Comparison of ENCODE assay signal across 18 mouse cellular contexts in genomic region chr8:101790785-101791184, GRCm38 (mm10).
DNase-seq lines count a peak whose midpoint lies in the region; ATAC-seq and TF ChIP-seq lines count a peak whose summit lies in the region.
"Had no signal": no experiment of that assay in that cellular context is flagged by ENCODE, and none has a peak within 500 bp of the region (broad histone marks: within the 10 kb centered on the region; RNA-seq: fewer than 3 reads in every experiment).

No protein-coding gene starts in this region.

- no peak for ATAC-seq in heart, embryonic 12.5 days (ENCODE audit: insufficient number of reproducible peaks, low FRiP score)
- no peak for ATAC-seq in hindbrain, postnatal 0 days
- ATAC-seq: intestine, embryonic 16.5 days; liver, postnatal 0 days; midbrain, embryonic 15.5 days had no signal

- H3K27ac ChIP-seq in heart, embryonic 12.5 days (ENCODE audit: poor library complexity, severe bottlenecking): no peak overlapping the region
- no peak overlapping the region for H3K27ac ChIP-seq in hindbrain, postnatal 0 days
- H3K27ac ChIP-seq: embryonic facial prominence, embryonic 13.5 days; heart, embryonic 13.5 days; hindbrain, embryonic 15.5 days; limb, embryonic 10.5 days; midbrain, embryonic 15.5 days had no signal

- peak; percentile 4 for DNase-seq in heart, adult 8-10 months (ENCODE audit: low spot score)
- peak; percentile 36 to 38 for DNase-seq in right cerebral cortex, adult 2 months (ENCODE audit: low spot score in 2 of 2)
- no peak for DNase-seq in right cerebral cortex, postnatal 4 days
- DNase-seq in layer of hippocampus, adult 9-10 months (ENCODE audit: low spot score): peak; percentile 31
- no peak for DNase-seq in hindbrain, postnatal 0 days (ENCODE audit: low spot score)
- no peak for DNase-seq in heart, adult 11 months
- DNase-seq: adrenal gland, adult 2 months; kidney, postnatal 36 days; liver, postnatal 0 days; thymus, postnatal 25 days had no signal

- no peaks in the 10 kb centered on the region for H3K9me3 ChIP-seq in heart, embryonic 12.5 days (replicated peaks)
- no peaks in the 10 kb centered on the region for H3K9me3 ChIP-seq in hindbrain, postnatal 0 days (ENCODE audit: low read length)
- H3K9me3 ChIP-seq: embryonic facial prominence, embryonic 13.5 days; heart, embryonic 13.5 days; hindbrain, embryonic 15.5 days; limb, embryonic 10.5 days; midbrain, embryonic 15.5 days had no signal

- no peaks in the 10 kb centered on the region for H3K36me3 ChIP-seq in heart, embryonic 12.5 days
- H3K36me3 ChIP-seq in hindbrain, postnatal 0 days (ENCODE audit: insufficient read depth, low read length): no peaks in the 10 kb centered on the region
- H3K36me3 ChIP-seq: embryonic facial prominence, embryonic 13.5 days; heart, embryonic 13.5 days; hindbrain, embryonic 15.5 days; limb, embryonic 10.5 days; midbrain, embryonic 15.5 days had no signal

- 73% methylated on average over 1 of the region's 1 CpGs for WGBS in heart, embryonic 12.5 days
- 78% methylated on average over 1 of the region's 1 CpGs for WGBS in hindbrain, postnatal 0 days

- H3K4me1 ChIP-seq in heart, embryonic 12.5 days (replicated peaks): no peaks in the 10 kb centered on the region
- no peaks in the 10 kb centered on the region for H3K4me1 ChIP-seq in hindbrain, postnatal 0 days (ENCODE audit: insufficient read depth, low read length)
- H3K4me1 ChIP-seq: embryonic facial prominence, embryonic 13.5 days; heart, embryonic 13.5 days; hindbrain, embryonic 15.5 days; limb, embryonic 10.5 days; midbrain, embryonic 15.5 days had no signal

- H3K4me2 ChIP-seq in heart, embryonic 12.5 days: no peak overlapping the region
- H3K4me2 ChIP-seq in hindbrain, postnatal 0 days (ENCODE audit: low read depth, low read length): no peak overlapping the region
- H3K4me2 ChIP-seq: embryonic facial prominence, embryonic 13.5 days; heart, embryonic 13.5 days; hindbrain, embryonic 15.5 days; midbrain, embryonic 15.5 days had no signal

- H3K27me3 ChIP-seq in heart, embryonic 12.5 days (replicated peaks): no peaks in the 10 kb centered on the region
- H3K27me3 ChIP-seq in hindbrain, postnatal 0 days (ENCODE audit: insufficient read depth, low read length): no peaks in the 10 kb centered on the region
- H3K27me3 ChIP-seq: embryonic facial prominence, embryonic 13.5 days; heart, embryonic 13.5 days; hindbrain, embryonic 15.5 days; midbrain, embryonic 15.5 days had no signal

- H3K9ac ChIP-seq in heart, embryonic 12.5 days: no peak overlapping the region
- H3K9ac ChIP-seq in hindbrain, postnatal 0 days (replicated peaks; ENCODE audit: low read length): no peak overlapping the region
- H3K9ac ChIP-seq: embryonic facial prominence, embryonic 13.5 days; heart, embryonic 13.5 days; hindbrain, embryonic 15.5 days; liver, postnatal 0 days; midbrain, embryonic 15.5 days had no signal

- H3K4me3 ChIP-seq in heart, embryonic 12.5 days: no peak overlapping the region
- H3K4me3 ChIP-seq in hindbrain, postnatal 0 days (ENCODE audit: low read length): no peak overlapping the region
- H3K4me3 ChIP-seq: embryonic facial prominence, embryonic 13.5 days; heart, embryonic 13.5 days; hindbrain, embryonic 15.5 days; limb, embryonic 10.5 days; midbrain, embryonic 15.5 days; myocyte had no signal

- no peak for TF ChIP-seq CTCF in hindbrain, postnatal 0 days (IDR thresholded peaks at IDR 0.05; ENCODE audit: low read depth)

Comparison
In these comparisons a context has a peak if more than half of its experiments do, and no peak if none do; other contexts are left out.
1. DNase-seq: peak in heart, adult 8-10 months (single experiment), right cerebral cortex, adult 2 months (2 of 2) and layer of hippocampus, adult 9-10 months (single experiment); none in right cerebral cortex, postnatal 4 days (single experiment), hindbrain, postnatal 0 days (single experiment) and heart, adult 11 months (single experiment).